Mouse (Mus musculus) lung, adult 2 months (tissue): Measurements from ENCODE around the gene Fam227b.

Experiments
- CTCF ChIP-seq: fragments of 200-500 bp; IDR thresholded peaks from 2 replicates; pipeline ENCODE4 v1.5.1; 2011; ENCODE audit warnings: mild to moderate bottlenecking, low read length, control low read depth; ENCODE audit not compliant: insufficient read depth
- POLR2A ChIP-seq: fragments of 200-500 bp; IDR thresholded peaks from 2 replicates; pipeline ENCODE4 v1.6.1; 2011; ENCODE audit warnings: low read depth, mild to moderate bottlenecking, control low read depth, low read length, borderline replicate concordance; ENCODE audit errors: extremely low read depth

- TF ChIP-seq CTCF (no peak), POLR2A (no peak)
Measured at GRCm38 (mm10) chr2:126041237-126041636, 110.6 kb downstream of the Fam227b start.
